Mouse (Mus musculus): ENCODE data around the gene Odf2.

Gene Odf2

GRCm38 (mm10) chr2:29940073-29940472 lies 51.1 kb downstream of the Odf2 start:
- DNase-seq = no peak

GRCm38 (mm10) chr2:29940826-29941225 lies 51.8 kb downstream of the Odf2 start:
- DNase-seq = no peak

GRCm38 (mm10) chr2:29944723-29945122 lies 55.7 kb downstream of the Odf2 start:
- peak; percentile 49 to 68 for DNase-seq

GRCm38 (mm10) chr2:29948896-29949295 lies 59.9 kb downstream of the Odf2 start:
- no peak for DNase-seq

GRCm38 (mm10) chr2:29961246-29961645 lies 72.2 kb downstream of the Odf2 start:
- DNase-seq = no peak

- DNase-seq = peak; percentile 53 to 71
Measured at GRCm38 (mm10) chr2:29964354-29965249, 75.6 kb downstream of the Odf2 start.

GRCm38 (mm10) chr2:29965250-29965843 lies 76.3 kb downstream of the Odf2 start, which contains the start of gene Sptan1:
Gene Sptan1 (plus strand): TSS chr2:29965560.
- DNase-seq = peak; percentile 98

GRCm38 (mm10) chr2:29965906-29966305 lies 76.9 kb downstream of the Odf2 start:
- DNase-seq = peak; percentile 56 to 68

GRCm38 (mm10) chr2:29966826-29967225 lies 77.8 kb downstream of the Odf2 start:
- no peak for DNase-seq

- DNase-seq = no peak
Measured at GRCm38 (mm10) chr2:29967768-29968167, 78.7 kb downstream of the Odf2 start.

- peak in 1 of 2 experiments; percentile 16 for DNase-seq
Measured at GRCm38 (mm10) chr2:29968638-29969037, 79.6 kb downstream of the Odf2 start.

GRCm38 (mm10) chr2:29971838-29972635 lies 83.0 kb downstream of the Odf2 start:
- DNase-seq = peak; percentile 72 to 85

GRCm38 (mm10) chr2:29973525-29973924 lies 84.5 kb downstream of the Odf2 start:
- peak; percentile 44 to 51 for DNase-seq

- DNase-seq = peak in 1 of 2 experiments; percentile 52
Measured at GRCm38 (mm10) chr2:29977307-29977706, 88.3 kb downstream of the Odf2 start.

- no peak for DNase-seq
Measured at GRCm38 (mm10) chr2:29980661-29981060, 91.6 kb downstream of the Odf2 start.

Data from lung, postnatal 4 days (tissue).